Mouse (Mus musculus): ENCODE data around the gene Hoxd10. TPM values are rescaled to one million over a fixed set of nuclear protein-coding genes. Genes with fewer than 3 reads are reported as not detected.

Gene Hoxd10
- polyA plus RNA-seq, 1 experiment from 2014 or later = not detected

DNA sequence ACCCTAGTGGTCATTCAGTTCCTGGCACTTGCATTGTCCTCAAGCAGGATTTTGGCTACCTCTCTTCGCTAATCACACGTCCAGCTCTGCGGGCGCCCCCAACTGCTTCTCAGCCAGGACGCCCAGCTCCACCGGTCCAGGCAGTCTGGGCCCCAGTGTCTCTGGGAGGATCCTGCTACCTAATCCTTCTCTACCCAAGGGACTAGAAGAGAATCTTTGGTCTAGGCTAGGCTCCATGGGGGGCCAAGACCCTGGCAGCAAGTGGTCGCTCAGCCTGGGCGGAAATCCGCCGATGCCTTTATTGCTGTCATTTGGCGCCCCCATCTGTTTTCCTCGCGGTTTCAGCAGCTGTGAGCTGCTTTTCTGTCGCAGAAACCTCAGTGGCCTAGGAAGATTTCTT is 30.0 kb upstream of the Hoxd10 start:
- Histone ChIP-seq H3K36me3 (ENCODE audit: control insufficient read depth, insufficient read depth, low read length) (no peaks in the 10 kb centered on the region), H3K27ac (ENCODE audit: low read depth, low read length) (no peak overlapping the region), H3K9me3 (ENCODE audit: control insufficient read depth, low read length) (no peaks in the 10 kb centered on the region), H3K9ac (ENCODE audit: low read length) (no peak overlapping the region), H3K27me3 (ENCODE audit: control insufficient read depth, insufficient read depth, low read length) (peaks cover 96% of the 10 kb centered on the region), H3K4me3 (ENCODE audit: low read depth, low read length) (no peak overlapping the region), H3K4me1 (ENCODE audit: control insufficient read depth, insufficient read depth, low read length) (peaks cover 3% of the 10 kb centered on the region; the same call in 1 of the 2 replicates), H3K4me2 (peak overlapping the region; percentile 21; the same call in 1 of the 2 replicates)
- DNase-seq (ENCODE audit: low spot score, missing footprints) (peak; percentile 97), ATAC-seq (ENCODE audit: low FRiP score) (no peak)
- whole genome bisulfite sequencing = under 1% methylated on average over 14 of the region's 14 CpGs

DNA sequence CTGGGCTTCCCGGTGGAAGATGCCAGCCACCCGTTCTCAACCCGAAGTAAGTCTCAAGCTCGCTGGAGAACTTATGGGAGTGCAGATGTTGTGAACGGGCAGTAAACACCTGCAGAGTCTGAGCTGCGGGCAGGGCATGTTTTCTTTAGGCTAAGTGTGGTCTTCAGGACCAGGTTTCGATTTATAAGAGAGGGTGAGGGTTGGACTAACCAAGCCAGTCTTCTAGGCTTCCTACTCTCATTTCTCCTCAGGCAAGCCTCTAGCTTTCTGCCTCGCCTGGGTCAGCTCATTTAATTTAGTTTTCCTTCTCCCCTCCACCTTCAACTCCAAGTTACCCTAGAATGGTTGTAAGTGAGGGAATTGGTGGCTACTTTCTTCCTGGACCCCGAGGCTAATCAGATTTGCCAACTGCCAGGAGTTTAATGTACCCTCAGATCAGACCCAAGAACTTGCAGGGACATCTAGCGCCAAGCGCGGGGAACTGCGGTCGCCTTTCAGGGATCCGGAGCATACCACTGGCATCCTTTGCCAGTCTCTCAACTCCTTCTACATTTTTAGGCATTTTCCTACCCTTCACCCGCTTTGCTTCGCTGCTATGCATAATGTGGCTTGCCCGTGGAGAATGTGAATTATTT is 28.3 kb upstream of the Hoxd10 start:
- 3% methylated on average over 18 of the region's 18 CpGs for WGBS
- no peak overlapping the region for H3K27ac ChIP-seq (ENCODE audit: low read depth, low read length)
- H3K4me3 ChIP-seq (ENCODE audit: low read depth, low read length) = no peak overlapping the region
- H3K9me3 ChIP-seq (ENCODE audit: control insufficient read depth, low read length) = no peaks in the 10 kb centered on the region
- no peak overlapping the region for H3K9ac ChIP-seq (ENCODE audit: low read length)
- H3K4me2 ChIP-seq = no peak overlapping the region
- no peaks in the 10 kb centered on the region for H3K36me3 ChIP-seq (ENCODE audit: control insufficient read depth, insufficient read depth, low read length)
- H3K27me3 ChIP-seq (ENCODE audit: control insufficient read depth, insufficient read depth, low read length) = peaks cover 96% of the 10 kb centered on the region
- peaks cover 7% of the 10 kb centered on the region; the same call in 1 of the 2 replicates for H3K4me1 ChIP-seq (ENCODE audit: control insufficient read depth, insufficient read depth, low read length)
- DNase-seq (ENCODE audit: low spot score, missing footprints) (peak; percentile 93), ATAC-seq (ENCODE audit: low FRiP score) (peak; percentile 39; the same call in 1 of the 2 replicates)

DNA sequence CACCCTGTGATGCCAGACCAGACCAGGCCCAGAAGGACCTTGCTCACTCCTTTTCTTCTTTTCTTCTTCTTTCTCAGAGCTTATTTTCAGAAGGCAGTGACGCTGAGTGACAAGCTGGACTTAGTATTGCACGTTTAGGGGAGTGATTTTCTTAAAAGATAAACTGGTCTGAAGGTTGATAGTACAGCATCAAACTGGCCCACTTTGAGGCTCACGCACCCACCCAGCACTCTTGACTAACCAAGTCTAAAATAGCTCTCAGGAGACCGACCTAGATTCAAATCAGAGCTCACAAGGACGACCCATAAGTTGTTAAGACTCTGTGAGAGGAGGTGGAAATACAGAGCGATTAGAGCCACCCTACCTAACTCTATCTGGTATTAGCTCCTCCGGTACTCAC is 25.3 kb upstream of the Hoxd10 start:
- 3% methylated on average over 7 of the region's 7 CpGs for WGBS
- peaks cover 94% of the 10 kb centered on the region for H3K27me3 ChIP-seq (ENCODE audit: control insufficient read depth, insufficient read depth, low read length)
- H3K27ac ChIP-seq (ENCODE audit: low read depth, low read length) = no peak overlapping the region
- DNase-seq (ENCODE audit: low spot score, missing footprints) = peak; percentile 93
- H3K36me3 ChIP-seq (ENCODE audit: control insufficient read depth, insufficient read depth, low read length) = no peaks in the 10 kb centered on the region
- H3K4me2 ChIP-seq = no peak overlapping the region
- H3K9me3 ChIP-seq (ENCODE audit: control insufficient read depth, low read length) = no peaks in the 10 kb centered on the region
- H3K4me1 ChIP-seq (ENCODE audit: control insufficient read depth, insufficient read depth, low read length) = peaks cover 10% of the 10 kb centered on the region; the same call in 1 of the 2 replicates
- H3K4me3 ChIP-seq (ENCODE audit: low read depth, low read length) = no peak overlapping the region
- H3K9ac ChIP-seq (ENCODE audit: low read length) = no peak overlapping the region
- no peak for ATAC-seq (ENCODE audit: low FRiP score)

- peaks cover 95% of the 10 kb centered on the region for H3K27me3 ChIP-seq (ENCODE audit: control insufficient read depth, insufficient read depth, low read length)
- no peaks in the 10 kb centered on the region for H3K9me3 ChIP-seq (ENCODE audit: control insufficient read depth, low read length)
- H3K4me2 ChIP-seq = no peak overlapping the region
- no peak overlapping the region for H3K27ac ChIP-seq (ENCODE audit: low read depth, low read length)
- DNase-seq (ENCODE audit: low spot score, missing footprints) = peak; percentile 95
- peaks cover 8% of the 10 kb centered on the region; the same call in 1 of the 2 replicates for H3K4me1 ChIP-seq (ENCODE audit: control insufficient read depth, insufficient read depth, low read length)
- no peak overlapping the region for H3K9ac ChIP-seq (ENCODE audit: low read length)
- no peak; the same call in 1 of the 2 replicates for ATAC-seq (ENCODE audit: low FRiP score)
- WGBS = 1% methylated on average over 36 of the region's 36 CpGs
- no peaks in the 10 kb centered on the region for H3K36me3 ChIP-seq (ENCODE audit: control insufficient read depth, insufficient read depth, low read length)
- H3K4me3 ChIP-seq (ENCODE audit: low read depth, low read length) = no peak overlapping the region
Measured at GRCm38 (mm10) chr2:74667191-74667841, 24.4 kb upstream of the Hoxd10 start.

DNA sequence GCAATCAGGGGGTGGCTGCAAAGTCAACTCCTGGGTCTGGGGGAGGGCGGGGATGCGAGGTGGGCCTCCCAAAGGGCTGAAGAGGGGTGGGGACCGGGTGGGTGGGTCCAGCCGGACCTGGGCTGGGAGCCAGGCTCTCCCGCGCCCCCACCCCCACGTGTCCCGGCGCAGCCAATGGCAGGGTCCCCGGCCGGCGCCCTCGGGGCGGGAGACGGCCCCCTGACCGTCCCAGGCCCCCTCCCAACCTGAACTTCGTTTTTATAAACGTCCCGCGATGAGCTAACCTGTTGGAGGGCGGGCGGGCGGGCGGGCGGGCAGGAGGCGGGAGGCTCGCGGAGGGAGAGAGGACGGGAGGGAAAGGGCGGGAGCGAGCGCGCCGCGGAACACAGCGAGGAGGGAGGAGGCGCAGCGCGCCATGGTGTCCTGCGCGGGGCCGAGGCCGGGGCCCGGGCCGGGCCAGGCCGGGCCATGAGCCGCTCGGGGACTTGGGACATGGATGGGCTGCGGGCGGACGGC is 23.8 kb upstream of the Hoxd10 start, which contains the start of gene Hoxd13:
Gene Hoxd13 (plus strand): TSS at position 469 of the 516 bp plus-strand sequence.
- Histone ChIP-seq H3K27me3 (ENCODE audit: control insufficient read depth, insufficient read depth, low read length) (peaks cover 95% of the 10 kb centered on the region), H3K4me3 (ENCODE audit: low read depth, low read length) (peak within 1 kb of the TSS; percentile 34), H3K27ac (ENCODE audit: low read depth, low read length) (no peak within 1 kb of the TSS), H3K9ac (ENCODE audit: low read length) (no peak within 1 kb of the TSS), H3K9me3 (ENCODE audit: control insufficient read depth, low read length) (no peaks in the 10 kb centered on the region), H3K36me3 (ENCODE audit: control insufficient read depth, insufficient read depth, low read length) (no peaks in the 10 kb centered on the region), H3K4me2 (peak within 1 kb of the TSS; percentile 52), H3K4me1 (ENCODE audit: control insufficient read depth, insufficient read depth, low read length) (peaks cover 8% of the 10 kb centered on the region; the same call in 1 of the 2 replicates)
- DNase-seq (ENCODE audit: low spot score, missing footprints) (no peak), ATAC-seq (ENCODE audit: low FRiP score) (peak; percentile 65)
- WGBS = under 1% methylated on average over 21 of the region's 51 CpGs

DNA sequence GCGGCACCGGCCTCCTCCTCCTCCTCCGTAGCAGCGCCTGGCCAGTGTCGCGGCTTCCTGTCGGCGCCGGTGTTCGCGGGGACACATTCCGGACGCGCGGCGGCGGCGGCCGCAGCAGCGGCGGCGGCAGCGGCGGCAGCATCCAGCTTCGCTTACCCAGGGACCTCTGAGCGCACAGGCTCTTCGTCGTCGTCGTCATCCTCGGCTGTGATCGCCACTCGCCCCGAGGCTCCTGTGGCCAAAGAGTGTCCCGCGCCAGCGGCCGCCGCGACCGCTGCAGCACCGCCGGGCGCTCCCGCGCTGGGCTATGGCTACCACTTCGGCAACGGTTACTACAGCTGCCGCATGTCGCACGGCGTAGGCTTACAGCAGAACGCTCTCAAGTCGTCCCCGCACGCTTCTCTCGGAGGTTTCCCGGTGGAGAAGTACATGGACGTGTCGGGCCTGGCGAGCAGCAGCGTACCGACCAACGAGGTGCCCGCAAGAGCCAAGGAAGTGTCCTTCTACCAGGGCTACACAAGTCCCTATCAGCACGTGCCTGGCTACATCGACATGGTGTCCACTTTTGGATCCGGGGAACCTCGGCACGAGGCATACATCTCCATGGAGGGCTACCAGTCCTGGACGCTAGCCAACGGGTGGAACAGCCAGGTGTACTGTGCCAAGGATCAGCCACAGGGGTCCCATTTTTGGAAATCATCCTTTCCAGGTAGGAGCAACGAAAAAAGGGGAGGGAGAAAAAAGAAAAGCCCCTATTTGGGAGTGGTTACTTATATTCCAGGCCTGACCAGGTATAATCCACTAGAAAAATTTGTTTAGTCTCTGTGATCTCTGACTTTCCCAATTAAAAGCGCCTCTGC is 23.1 kb upstream of the Hoxd10 start:
- Histone ChIP-seq H3K9me3 (ENCODE audit: control insufficient read depth, low read length) (no peaks in the 10 kb centered on the region), H3K4me3 (ENCODE audit: low read depth, low read length) (peak overlapping the region; percentile 34), H3K27ac (ENCODE audit: low read depth, low read length) (no peak overlapping the region), H3K4me1 (ENCODE audit: control insufficient read depth, insufficient read depth, low read length) (peaks cover 8% of the 10 kb centered on the region; the same call in 1 of the 2 replicates), H3K27me3 (ENCODE audit: control insufficient read depth, insufficient read depth, low read length) (peaks cover 95% of the 10 kb centered on the region), H3K36me3 (ENCODE audit: control insufficient read depth, insufficient read depth, low read length) (no peaks in the 10 kb centered on the region), H3K9ac (ENCODE audit: low read length) (no peak overlapping the region), H3K4me2 (peak overlapping the region; percentile 52)
- DNase-seq (ENCODE audit: low spot score, missing footprints) (peak; percentile 96), ATAC-seq (ENCODE audit: low FRiP score) (peak; percentile 47)
- WGBS = under 1% methylated on average over 57 of the region's 74 CpGs

GRCm38 (mm10) chr2:74669230-74669578 is 22.5 kb upstream of the Hoxd10 start:
- peak; percentile 95 for DNase-seq (ENCODE audit: low spot score, missing footprints)
- ATAC-seq (ENCODE audit: low FRiP score) = no peak
- Histone ChIP-seq H3K9ac (ENCODE audit: low read length) (no peak overlapping the region), H3K9me3 (ENCODE audit: control insufficient read depth, low read length) (no peaks in the 10 kb centered on the region), H3K4me1 (ENCODE audit: control insufficient read depth, insufficient read depth, low read length) (peaks cover 8% of the 10 kb centered on the region; the same call in 1 of the 2 replicates), H3K27me3 (ENCODE audit: control insufficient read depth, insufficient read depth, low read length) (peaks cover 95% of the 10 kb centered on the region), H3K4me2 (no peak overlapping the region), H3K27ac (ENCODE audit: low read depth, low read length) (no peak overlapping the region), H3K4me3 (ENCODE audit: low read depth, low read length) (no peak overlapping the region), H3K36me3 (ENCODE audit: control insufficient read depth, insufficient read depth, low read length) (no peaks in the 10 kb centered on the region)
- WGBS = 0% methylated on average over 3 of the region's 3 CpGs

GRCm38 (mm10) chr2:74669650-74670235 is 22.0 kb upstream of the Hoxd10 start:
- DNase-seq (ENCODE audit: low spot score, missing footprints) = peak; percentile 95
- Histone ChIP-seq H3K36me3 (ENCODE audit: control insufficient read depth, insufficient read depth, low read length) (no peaks in the 10 kb centered on the region), H3K9ac (ENCODE audit: low read length) (no peak overlapping the region), H3K4me3 (ENCODE audit: low read depth, low read length) (no peak overlapping the region), H3K9me3 (ENCODE audit: control insufficient read depth, low read length) (no peaks in the 10 kb centered on the region), H3K27me3 (ENCODE audit: control insufficient read depth, insufficient read depth, low read length) (peaks cover 95% of the 10 kb centered on the region), H3K4me1 (ENCODE audit: control insufficient read depth, insufficient read depth, low read length) (peaks cover 8% of the 10 kb centered on the region; the same call in 1 of the 2 replicates), H3K27ac (ENCODE audit: low read depth, low read length) (no peak overlapping the region), H3K4me2 (no peak overlapping the region)
- ATAC-seq (ENCODE audit: low FRiP score) = no peak
- WGBS = 2% methylated on average over 14 of the region's 14 CpGs

All from midbrain, embryonic 11.5 days (tissue).